Mouse (Mus musculus): ENCODE measurements around the gene Pex11b. TPM values are rescaled to one million over a fixed set of nuclear protein-coding genes. Genes with fewer than 3 reads are reported as not detected.

Gene Pex11b
- total and polyA plus RNA-seq, 2 experiments from 2014 or later: 63.9 to 66.9 TPM

DNA sequence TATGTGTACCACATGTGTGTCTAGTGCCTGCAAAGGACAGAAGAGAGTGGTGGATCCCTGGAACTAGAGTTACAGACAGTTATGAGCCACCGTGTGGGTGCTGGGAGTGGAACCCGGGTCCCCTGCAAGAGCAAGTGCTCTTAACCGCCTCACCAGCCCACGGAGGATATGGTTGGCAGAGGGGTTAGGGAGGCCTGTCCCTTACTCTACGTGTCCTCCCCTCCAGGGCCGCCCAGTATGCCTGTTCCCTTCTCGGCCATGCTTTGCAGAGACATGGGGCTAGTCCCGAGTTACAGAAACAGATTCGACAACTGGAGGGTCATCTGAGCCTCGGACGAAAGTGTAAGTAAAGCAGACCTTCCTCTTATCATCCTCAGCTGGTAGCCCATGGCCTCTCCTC, 1.3 kb downstream of the Pex11b start:
- Histone ChIP-seq H3K36me3 (ENCODE audit: insufficient read depth, low read length) (peaks cover 34% of the 10 kb centered on the region; the same call in 1 of the 2 replicates), H3K27ac (no peak overlapping the region), H3K4me3 (ENCODE audit: low read length) (peak overlapping the region; percentile 79), H3K4me2 (ENCODE audit: low read depth, low read length) (peak overlapping the region; percentile 94), H3K27me3 (ENCODE audit: insufficient read depth, low read length) (no peaks in the 10 kb centered on the region), H3K4me1 (ENCODE audit: insufficient read depth, low read length) (peaks cover 9% of the 10 kb centered on the region; the same call in 1 of the 2 replicates), H3K9me3 (ENCODE audit: low read length) (no peaks in the 10 kb centered on the region), H3K9ac (replicated peaks; ENCODE audit: low read length) (peak overlapping the region; percentile 93; the same call in 1 of the 2 replicates)
- ATAC-seq (no peak), DNase-seq (ENCODE audit: low spot score) (no peak)
- 68% methylated on average over 11 of the region's 11 CpGs for WGBS
- no peak for TF ChIP-seq CTCF (IDR thresholded peaks at IDR 0.05; ENCODE audit: low read depth)

DNA sequence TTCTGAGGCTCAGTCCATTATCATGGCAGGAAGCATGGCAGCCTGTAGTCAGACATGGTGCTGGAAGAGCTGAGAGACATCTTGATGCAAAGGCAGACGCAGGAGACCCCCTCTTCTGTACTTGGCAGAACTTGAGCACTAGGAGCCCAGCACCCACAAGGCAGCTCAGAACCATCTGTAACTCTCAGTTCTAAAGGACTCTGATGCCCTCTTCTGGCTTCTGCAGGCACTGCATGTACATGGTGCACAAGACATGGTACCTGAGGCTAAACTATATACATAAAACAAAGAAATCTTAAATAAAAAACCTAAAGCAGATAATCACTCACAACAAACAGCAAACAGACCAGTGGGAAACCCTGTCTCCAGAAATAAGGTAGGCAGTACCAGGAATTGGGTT, 4.0 kb downstream of the Pex11b start:
- Histone ChIP-seq H3K4me3 (ENCODE audit: low read length) (no peak overlapping the region), H3K27ac (no peak overlapping the region), H3K9ac (replicated peaks; ENCODE audit: low read length) (no peak overlapping the region), H3K27me3 (ENCODE audit: insufficient read depth, low read length) (no peaks in the 10 kb centered on the region), H3K4me2 (ENCODE audit: low read depth, low read length) (no peak overlapping the region), H3K36me3 (ENCODE audit: insufficient read depth, low read length) (peaks cover 31% of the 10 kb centered on the region; the same call in 1 of the 2 replicates), H3K9me3 (ENCODE audit: low read length) (no peaks in the 10 kb centered on the region), H3K4me1 (ENCODE audit: insufficient read depth, low read length) (peaks cover 9% of the 10 kb centered on the region; the same call in 1 of the 2 replicates)
- ATAC-seq: no peak
- peak; percentile 58 for DNase-seq (ENCODE audit: low spot score)
- 76% methylated on average over 1 of the region's 1 CpGs for WGBS
- TF ChIP-seq CTCF (IDR thresholded peaks at IDR 0.05; ENCODE audit: low read depth): peak; percentile 67

GRCm38 (mm10) chr3:96645018-96645649, 10.0 kb downstream of the Pex11b start, which contains the start of gene Itga10:
Gene Itga10 (plus strand): TSS chr3:96645584.
- H3K4me3 ChIP-seq (ENCODE audit: low read length): no peak within 1 kb of the TSS
- peak; percentile 50 for DNase-seq (ENCODE audit: low spot score)
- no peaks in the 10 kb centered on the region for H3K9me3 ChIP-seq (ENCODE audit: low read length)
- H3K36me3 ChIP-seq (ENCODE audit: insufficient read depth, low read length): peaks cover 16% of the 10 kb centered on the region; the same call in 1 of the 2 replicates
- peak; percentile 62 for TF ChIP-seq CTCF (IDR thresholded peaks at IDR 0.05; ENCODE audit: low read depth)
- ATAC-seq: no peak
- H3K27ac ChIP-seq: no peak within 1 kb of the TSS
- H3K4me1 ChIP-seq (ENCODE audit: insufficient read depth, low read length): no peaks in the 10 kb centered on the region
- H3K27me3 ChIP-seq (ENCODE audit: insufficient read depth, low read length): no peaks in the 10 kb centered on the region
- no peak within 1 kb of the TSS for H3K9ac ChIP-seq (replicated peaks; ENCODE audit: low read length)
- WGBS: 60% methylated on average over 7 of the region's 7 CpGs
- no peak within 1 kb of the TSS for H3K4me2 ChIP-seq (ENCODE audit: low read depth, low read length)

DNA sequence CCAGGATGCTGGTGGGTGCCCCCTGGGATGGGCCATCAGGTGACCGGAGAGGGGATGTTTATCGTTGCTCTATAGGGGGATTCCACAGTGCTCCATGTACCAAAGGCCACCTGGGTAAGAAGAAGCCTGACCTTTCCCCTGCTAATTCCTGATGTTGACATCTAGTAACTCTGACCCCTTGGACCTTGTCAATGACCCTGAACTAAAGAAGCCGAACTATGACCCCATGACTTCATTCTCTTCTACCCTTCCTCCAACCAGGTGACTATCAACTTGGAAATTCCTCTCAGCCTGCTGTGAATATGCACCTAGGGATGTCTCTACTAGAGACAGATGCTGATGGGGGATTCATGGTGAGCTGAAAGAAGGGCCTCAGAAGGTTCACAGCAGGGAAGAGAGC, 12.2 kb downstream of the Pex11b start:
- Histone ChIP-seq H3K4me3 (ENCODE audit: low read length) (no peak overlapping the region), H3K27ac (no peak overlapping the region), H3K4me1 (ENCODE audit: insufficient read depth, low read length) (no peaks in the 10 kb centered on the region), H3K36me3 (ENCODE audit: insufficient read depth, low read length) (peaks cover 16% of the 10 kb centered on the region; the same call in 1 of the 2 replicates), H3K9me3 (ENCODE audit: low read length) (no peaks in the 10 kb centered on the region), H3K27me3 (ENCODE audit: insufficient read depth, low read length) (no peaks in the 10 kb centered on the region), H3K4me2 (ENCODE audit: low read depth, low read length) (no peak overlapping the region), H3K9ac (replicated peaks; ENCODE audit: low read length) (no peak overlapping the region)
- TF ChIP-seq CTCF (IDR thresholded peaks at IDR 0.05; ENCODE audit: low read depth): no peak
- no peak for DNase-seq (ENCODE audit: low spot score)
- WGBS: 81% methylated on average over 3 of the region's 3 CpGs
- ATAC-seq: no peak

GRCm38 (mm10) chr3:96660901-96661300, 25.7 kb downstream of the Pex11b start:
- no peak for TF ChIP-seq CTCF (IDR thresholded peaks at IDR 0.05; ENCODE audit: low read depth)
- DNase-seq (ENCODE audit: low spot score) (no peak), ATAC-seq (no peak)
- no peak overlapping the region for H3K27ac ChIP-seq
- H3K4me2 ChIP-seq (ENCODE audit: low read depth, low read length): no peak overlapping the region
- H3K4me3 ChIP-seq (ENCODE audit: low read length): no peak overlapping the region
- H3K9ac ChIP-seq (replicated peaks; ENCODE audit: low read length): no peak overlapping the region
- WGBS: 90% methylated on average over 2 of the region's 2 CpGs
- no peaks in the 10 kb centered on the region for H3K27me3 ChIP-seq (ENCODE audit: insufficient read depth, low read length)
- no peaks in the 10 kb centered on the region for H3K36me3 ChIP-seq (ENCODE audit: insufficient read depth, low read length)
- H3K9me3 ChIP-seq (ENCODE audit: low read length): no peaks in the 10 kb centered on the region
- peaks cover 8% of the 10 kb centered on the region for H3K4me1 ChIP-seq (ENCODE audit: insufficient read depth, low read length)

DNA sequence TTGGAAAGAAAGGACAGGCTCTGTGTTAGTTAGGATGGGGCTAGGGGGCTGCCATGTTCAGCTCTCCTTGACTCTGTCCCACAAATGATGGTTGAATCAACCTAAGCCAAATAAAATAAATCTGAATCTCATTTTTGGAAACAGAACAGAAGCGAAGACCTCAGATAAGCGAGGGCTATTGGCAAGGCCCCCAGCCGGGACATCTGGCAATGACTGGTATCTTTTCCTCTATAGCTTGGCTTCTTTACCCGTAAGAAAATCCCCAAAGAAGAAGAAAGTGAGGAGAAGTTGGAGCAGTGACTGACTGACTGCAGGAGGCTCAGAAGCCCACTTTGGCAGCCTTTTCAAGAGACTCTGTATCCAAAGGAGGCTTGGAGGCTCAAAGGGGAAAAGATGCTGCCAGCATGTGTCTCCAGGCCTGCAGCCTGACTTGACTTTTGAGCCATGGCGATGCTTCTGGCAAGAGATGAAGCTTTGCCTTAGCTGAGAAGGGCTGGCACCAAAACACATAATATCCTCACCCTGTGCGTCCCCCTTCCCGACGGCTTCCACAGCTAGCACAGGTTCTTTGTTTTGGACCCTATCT, 27.6 kb downstream of the Pex11b start:
- H3K4me3 ChIP-seq (ENCODE audit: low read length): peak overlapping the region; percentile 28
- WGBS: 34% methylated on average over 8 of the region's 8 CpGs
- TF ChIP-seq CTCF (IDR thresholded peaks at IDR 0.05; ENCODE audit: low read depth): no peak
- peak overlapping the region; percentile 72; the same call in 1 of the 2 replicates for H3K27ac ChIP-seq
- peak; percentile 13; the same call in 1 of the 2 replicates for ATAC-seq
- peak; percentile 32 for DNase-seq (ENCODE audit: low spot score)
- H3K9ac ChIP-seq (replicated peaks; ENCODE audit: low read length): peak overlapping the region; percentile 35; the same call in 1 of the 2 replicates
- no peaks in the 10 kb centered on the region for H3K36me3 ChIP-seq (ENCODE audit: insufficient read depth, low read length)
- no peaks in the 10 kb centered on the region for H3K27me3 ChIP-seq (ENCODE audit: insufficient read depth, low read length)
- peaks cover 8% of the 10 kb centered on the region for H3K4me1 ChIP-seq (ENCODE audit: insufficient read depth, low read length)
- H3K9me3 ChIP-seq (ENCODE audit: low read length): no peaks in the 10 kb centered on the region
- H3K4me2 ChIP-seq (ENCODE audit: low read depth, low read length): peak overlapping the region; percentile 60
